Mouse (Mus musculus) lung, postnatal 25 days (tissue): ENCODE results near the gene Dpm3.

ENCODE experiments used
- DNase-seq: peaks from one replicate; pipeline ENCODE4 v3.0.0; 2022; ENCODE audit warnings: low spot score

The Dpm3 gene

GRCm38 (mm10) chr3:89294195-89294594 lies 35.0 kb downstream of the Dpm3 start:
- no peak for DNase-seq

- DNase-seq = no peak
Observed at GRCm38 (mm10) chr3:89295685-89296230, 36.6 kb downstream of the Dpm3 start.

GRCm38 (mm10) chr3:89296761-89297396 lies 37.7 kb downstream of the Dpm3 start:
- no peak for DNase-seq

GRCm38 (mm10) chr3:89298908-89299307 lies 39.8 kb downstream of the Dpm3 start:
- DNase-seq = no peak

- DNase-seq = peak; percentile 28
Observed at GRCm38 (mm10) chr3:89299499-89299898, 40.3 kb downstream of the Dpm3 start.

- peak; percentile 39 for DNase-seq
Observed at GRCm38 (mm10) chr3:89300071-89300470, 40.9 kb downstream of the Dpm3 start.

- no peak for DNase-seq
Observed at GRCm38 (mm10) chr3:89300514-89300913, 41.4 kb downstream of the Dpm3 start.

GRCm38 (mm10) chr3:89304440-89304839 lies 45.3 kb downstream of the Dpm3 start:
- no peak for DNase-seq

- DNase-seq = no peak
Observed at GRCm38 (mm10) chr3:89305105-89305504, 45.9 kb downstream of the Dpm3 start.

- DNase-seq = no peak
Observed at GRCm38 (mm10) chr3:89305551-89306325, 46.6 kb downstream of the Dpm3 start.

GRCm38 (mm10) chr3:89308089-89308488 lies 48.9 kb downstream of the Dpm3 start:
- DNase-seq = peak; percentile 86

- DNase-seq = peak; percentile 87
Observed at GRCm38 (mm10) chr3:89314340-89314739, 55.2 kb downstream of the Dpm3 start.

GRCm38 (mm10) chr3:89314791-89315190 lies 55.6 kb downstream of the Dpm3 start:
- DNase-seq = no peak

- peak; percentile 81 for DNase-seq
Observed at GRCm38 (mm10) chr3:89315195-89315929, 56.2 kb downstream of the Dpm3 start.

- DNase-seq = no peak
Observed at GRCm38 (mm10) chr3:89315930-89316831, 57.0 kb downstream of the Dpm3 start.
